Mouse (Mus musculus): Measurements from ENCODE around the gene Mrvi1. TPM values are rescaled to one million over a fixed set of nuclear protein-coding genes. Genes with fewer than 3 reads are reported as not detected.
A peak's percentile ranks its signal among the peaks of the same experiment; 100 is the strongest.

The Mrvi1 gene
- total RNA-seq, 1 experiment = 0.27 TPM

GRCm38 (mm10) chr7:110915913-110916312 lies 66.3 kb downstream of the Mrvi1 start:
- no peak for DNase-seq (ENCODE audit: low read depth, low spot score)
- Histone ChIP-seq H3K36me3 (ENCODE audit: control insufficient read depth, insufficient read depth, low read length, poor library complexity, severe bottlenecking) (no peaks in the 10 kb centered on the region; the same call in 1 of the 2 replicates), H3K9me3 (ENCODE audit: control insufficient read depth, insufficient read depth, low read depth, low read length) (no peaks in the 10 kb centered on the region), H3K9ac (ENCODE audit: insufficient read depth, low read depth, low read length, poor library complexity, severe bottlenecking) (no peak overlapping the region), H3K4me3 (ENCODE audit: insufficient read depth in 1 of 2, low read depth in 1 of 2, low read length in 2 of 2, poor library complexity in 1 of 2, severe bottlenecking in 1 of 2) (no peak overlapping the region), H3K4me1 (ENCODE audit: control insufficient read depth in 2 of 2, insufficient read depth in 2 of 2, low read length in 2 of 2, poor library complexity in 1 of 2) (peaks cover 15 to 22% of the 10 kb centered on the region in 2 experiments; a peak in 3 of 4 replicates), H3K27ac (ENCODE audit: insufficient read depth, low read depth, low read length, poor library complexity, severe bottlenecking) (no peak overlapping the region)
- TF ChIP-seq HCFC1 (IDR thresholded peaks at IDR 0.05; ENCODE audit: borderline replicate concordance, insufficient read depth, low read length) (no peak), CHD2 (IDR thresholded peaks at IDR 0.05; ENCODE audit: low read depth, low read length) (no peak), ZNF384 (IDR thresholded peaks at IDR 0.05; ENCODE audit: low read depth, low read length) (no peak), MAFK (IDR thresholded peaks at IDR 0.05; ENCODE audit: insufficient read depth, low read depth, low read length) (no peak), ZC3H11A (IDR thresholded peaks at IDR 0.05; ENCODE audit: borderline replicate concordance, low read depth, low read length) (no peak)
- in situ Hi-C loops (cut with MboI; ENCODE audit: low sequenced_read_pairs in 2 of 2, unreplicated experiment in 2 of 2) = no loop called here

GRCm38 (mm10) chr7:110914531-110914930 lies 67.7 kb downstream of the Mrvi1 start:
- TF ChIP-seq HCFC1 (IDR thresholded peaks at IDR 0.05; ENCODE audit: borderline replicate concordance, insufficient read depth, low read length) (no peak), ZC3H11A (IDR thresholded peaks at IDR 0.05; ENCODE audit: borderline replicate concordance, low read depth, low read length) (no peak)
- Histone ChIP-seq H3K9ac (ENCODE audit: insufficient read depth, low read depth, low read length, poor library complexity, severe bottlenecking) (no peak overlapping the region), H3K4me3 (ENCODE audit: insufficient read depth in 1 of 2, low read depth in 1 of 2, low read length in 2 of 2, poor library complexity in 1 of 2, severe bottlenecking in 1 of 2) (no peak overlapping the region), H3K36me3 (ENCODE audit: control insufficient read depth, insufficient read depth, low read length, poor library complexity, severe bottlenecking) (no peaks in the 10 kb centered on the region; the same call in 1 of the 2 replicates), H3K27ac (ENCODE audit: insufficient read depth, low read depth, low read length, poor library complexity, severe bottlenecking) (no peak overlapping the region), H3K4me1 (ENCODE audit: control insufficient read depth in 2 of 2, insufficient read depth in 2 of 2, low read length in 2 of 2, poor library complexity in 1 of 2) (peaks cover 9 to 12% of the 10 kb centered on the region in 2 experiments; a peak in 3 of 4 replicates), H3K9me3 (ENCODE audit: control insufficient read depth, insufficient read depth, low read depth, low read length) (no peaks in the 10 kb centered on the region)
- in situ Hi-C loops (cut with MboI; ENCODE audit: low sequenced_read_pairs in 2 of 2, unreplicated experiment in 2 of 2) = no loop called here
- DNase-seq (ENCODE audit: low read depth, low spot score) = peak; percentile 44

GRCm38 (mm10) chr7:110913754-110914153 lies 68.5 kb downstream of the Mrvi1 start:
- Histone ChIP-seq H3K27ac (ENCODE audit: insufficient read depth, low read depth, low read length, poor library complexity, severe bottlenecking) (no peak overlapping the region), H3K4me3 (ENCODE audit: insufficient read depth in 1 of 2, low read depth in 1 of 2, low read length in 2 of 2, poor library complexity in 1 of 2, severe bottlenecking in 1 of 2) (no peak overlapping the region), H3K36me3 (ENCODE audit: control insufficient read depth, insufficient read depth, low read length, poor library complexity, severe bottlenecking) (no peaks in the 10 kb centered on the region; the same call in 1 of the 2 replicates), H3K9ac (ENCODE audit: insufficient read depth, low read depth, low read length, poor library complexity, severe bottlenecking) (no peak overlapping the region), H3K9me3 (ENCODE audit: control insufficient read depth, insufficient read depth, low read depth, low read length) (no peaks in the 10 kb centered on the region), H3K4me1 (ENCODE audit: control insufficient read depth in 2 of 2, insufficient read depth in 2 of 2, low read length in 2 of 2, poor library complexity in 1 of 2) (peaks cover 7 to 12% of the 10 kb centered on the region in 2 experiments; a peak in 3 of 4 replicates)
- in situ Hi-C loops (cut with MboI; ENCODE audit: low sequenced_read_pairs in 2 of 2, unreplicated experiment in 2 of 2) = no loop called here
- TF ChIP-seq ZC3H11A (IDR thresholded peaks at IDR 0.05; ENCODE audit: borderline replicate concordance, low read depth, low read length) = no peak
- TF ChIP-seq MAFK (IDR thresholded peaks at IDR 0.05; ENCODE audit: insufficient read depth, low read depth, low read length) = no peak
- DNase-seq (ENCODE audit: low read depth, low spot score) = no peak

DNA sequence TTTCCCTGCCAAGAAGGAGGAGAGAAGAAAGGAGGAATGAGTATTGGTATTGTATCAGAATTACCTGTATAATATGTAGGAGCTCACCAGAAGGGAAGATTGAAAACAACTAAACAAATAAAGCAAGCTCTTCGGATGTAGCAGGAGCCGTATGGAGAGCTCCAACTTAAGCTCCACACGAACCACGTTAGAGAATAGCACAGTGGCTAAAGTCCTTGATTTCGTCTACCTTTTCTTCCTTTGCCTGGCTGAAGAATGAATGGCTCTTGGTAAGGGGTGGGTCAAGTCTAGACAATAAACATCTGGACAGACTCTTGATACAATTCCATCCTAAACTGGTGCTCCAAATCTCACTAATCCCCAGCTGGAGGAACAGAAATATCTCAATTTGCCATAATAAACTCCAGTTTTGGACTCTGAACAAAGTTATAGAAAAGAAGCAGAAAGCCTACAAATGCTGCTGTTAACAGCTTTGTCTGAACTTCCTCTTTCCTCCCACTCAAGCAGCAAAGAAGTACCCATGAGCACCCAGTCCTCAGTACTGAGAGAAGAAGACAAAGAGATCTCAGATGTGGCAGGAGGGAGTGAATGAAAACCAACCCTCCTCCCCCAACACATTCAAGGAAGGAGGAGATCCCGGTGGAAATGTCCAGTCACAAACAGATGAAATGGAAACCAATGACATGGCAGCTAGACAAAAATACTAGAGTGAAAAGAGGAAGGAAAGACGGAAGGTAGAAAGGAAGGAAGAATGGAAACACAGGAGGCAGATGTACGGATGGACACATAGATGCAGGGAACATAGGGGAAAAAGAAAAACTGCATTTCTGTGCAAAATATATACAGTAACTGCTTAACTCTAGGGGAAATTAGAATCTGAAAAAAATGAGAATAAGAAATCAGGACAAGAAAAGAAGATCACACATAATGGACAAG lies 73.8 kb downstream of the Mrvi1 start:
- TF ChIP-seq HCFC1 (IDR thresholded peaks at IDR 0.05; ENCODE audit: borderline replicate concordance, insufficient read depth, low read length) (no peak), ZNF384 (IDR thresholded peaks at IDR 0.05; ENCODE audit: low read depth, low read length) (no peak), ZC3H11A (IDR thresholded peaks at IDR 0.05; ENCODE audit: borderline replicate concordance, low read depth, low read length) (no peak), CHD2 (IDR thresholded peaks at IDR 0.05; ENCODE audit: low read depth, low read length) (no peak), MAFK (IDR thresholded peaks at IDR 0.05; ENCODE audit: insufficient read depth, low read depth, low read length) (no peak)
- Histone ChIP-seq H3K36me3 (ENCODE audit: control insufficient read depth, insufficient read depth, low read length, poor library complexity, severe bottlenecking) (no peaks in the 10 kb centered on the region), H3K27ac (ENCODE audit: insufficient read depth, low read depth, low read length, poor library complexity, severe bottlenecking) (no peak overlapping the region), H3K4me1 (ENCODE audit: control insufficient read depth in 2 of 2, insufficient read depth in 2 of 2, low read length in 2 of 2, poor library complexity in 1 of 2) (no peaks in the 10 kb centered on the region), H3K4me3 (ENCODE audit: insufficient read depth in 1 of 2, low read depth in 1 of 2, low read length in 2 of 2, poor library complexity in 1 of 2, severe bottlenecking in 1 of 2) (no peak overlapping the region), H3K9me3 (ENCODE audit: control insufficient read depth, insufficient read depth, low read depth, low read length) (no peaks in the 10 kb centered on the region), H3K9ac (ENCODE audit: insufficient read depth, low read depth, low read length, poor library complexity, severe bottlenecking) (no peak overlapping the region)
- no peak for DNase-seq (ENCODE audit: low read depth, low spot score)
- in situ Hi-C loops (cut with MboI; ENCODE audit: low sequenced_read_pairs in 2 of 2, unreplicated experiment in 2 of 2) = no loop called here
